Mouse (Mus musculus): ENCODE results near the gene Slit2. TPM values are rescaled to one million over a fixed set of nuclear protein-coding genes. Genes with fewer than 3 reads are reported as not detected.

Slit2 gene
- polyA plus RNA-seq, 1 experiment: 328 TPM

DNA sequence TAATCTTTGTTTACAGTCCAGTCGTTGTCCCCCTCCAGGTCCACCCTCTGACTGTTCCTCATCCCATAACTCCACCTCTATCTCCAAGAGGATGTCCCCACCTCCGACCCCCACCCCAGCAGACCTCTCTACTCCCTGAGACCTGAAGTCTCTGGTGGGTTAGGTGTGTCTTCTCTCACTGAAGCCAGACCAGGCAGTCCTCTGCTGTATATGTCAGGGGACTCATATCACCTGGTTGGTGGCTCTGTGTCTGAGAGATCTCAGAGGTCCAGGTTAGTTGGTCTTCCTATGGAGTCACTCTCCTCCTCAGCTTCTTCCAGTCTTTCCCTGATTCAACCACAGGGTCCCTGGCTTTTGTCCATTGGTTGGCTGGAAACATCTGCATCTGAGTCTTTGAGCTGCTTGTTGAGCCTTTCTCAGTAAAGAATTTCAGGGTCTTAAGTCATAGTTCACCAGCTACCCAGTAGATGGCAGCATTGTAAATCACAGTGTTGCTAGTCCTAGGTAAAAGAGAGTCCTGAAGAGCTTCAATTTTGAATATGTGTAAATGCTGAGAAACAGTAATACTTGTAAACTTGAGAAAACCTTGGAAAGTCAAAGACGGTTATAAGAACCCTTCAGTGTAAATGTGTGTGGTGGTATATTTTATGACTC is 143.0 kb downstream of the Slit2 start:
- Histone ChIP-seq H3K4me1 (ENCODE audit: control insufficient read depth, insufficient read depth, low read length) (no peaks in the 10 kb centered on the region), H3K27ac (ENCODE audit: insufficient read depth, low read length) (no peak overlapping the region), H3K4me3 (ENCODE audit: insufficient read depth, low read length) (no peak overlapping the region)
- TF ChIP-seq CTCF (IDR thresholded peaks at IDR 0.05; ENCODE audit: borderline replicate concordance, insufficient read depth, low read length) (no peak), POLR2A (IDR thresholded peaks at IDR 0.05; ENCODE audit: low read depth, low read length) (no peak)

GRCm38 (mm10) chr5:48129981-48130380 is 147.0 kb downstream of the Slit2 start:
- TF ChIP-seq CTCF (IDR thresholded peaks at IDR 0.05; ENCODE audit: borderline replicate concordance, insufficient read depth, low read length) (no peak), POLR2A (IDR thresholded peaks at IDR 0.05; ENCODE audit: low read depth, low read length) (no peak)
- H3K27ac ChIP-seq (ENCODE audit: insufficient read depth, low read length): no peak overlapping the region
- no peaks in the 10 kb centered on the region for H3K4me1 ChIP-seq (ENCODE audit: control insufficient read depth, insufficient read depth, low read length)
- H3K4me3 ChIP-seq (ENCODE audit: insufficient read depth, low read length): no peak overlapping the region

GRCm38 (mm10) chr5:48136571-48136970 is 153.6 kb downstream of the Slit2 start:
- Histone ChIP-seq H3K4me1 (ENCODE audit: control insufficient read depth, insufficient read depth, low read length) (peaks cover 8% of the 10 kb centered on the region), H3K27ac (ENCODE audit: insufficient read depth, low read length) (no peak overlapping the region), H3K4me3 (ENCODE audit: insufficient read depth, low read length) (no peak overlapping the region)
- TF ChIP-seq CTCF (IDR thresholded peaks at IDR 0.05; ENCODE audit: borderline replicate concordance, insufficient read depth, low read length): no peak
- no peak for TF ChIP-seq POLR2A (IDR thresholded peaks at IDR 0.05; ENCODE audit: low read depth, low read length)

DNA sequence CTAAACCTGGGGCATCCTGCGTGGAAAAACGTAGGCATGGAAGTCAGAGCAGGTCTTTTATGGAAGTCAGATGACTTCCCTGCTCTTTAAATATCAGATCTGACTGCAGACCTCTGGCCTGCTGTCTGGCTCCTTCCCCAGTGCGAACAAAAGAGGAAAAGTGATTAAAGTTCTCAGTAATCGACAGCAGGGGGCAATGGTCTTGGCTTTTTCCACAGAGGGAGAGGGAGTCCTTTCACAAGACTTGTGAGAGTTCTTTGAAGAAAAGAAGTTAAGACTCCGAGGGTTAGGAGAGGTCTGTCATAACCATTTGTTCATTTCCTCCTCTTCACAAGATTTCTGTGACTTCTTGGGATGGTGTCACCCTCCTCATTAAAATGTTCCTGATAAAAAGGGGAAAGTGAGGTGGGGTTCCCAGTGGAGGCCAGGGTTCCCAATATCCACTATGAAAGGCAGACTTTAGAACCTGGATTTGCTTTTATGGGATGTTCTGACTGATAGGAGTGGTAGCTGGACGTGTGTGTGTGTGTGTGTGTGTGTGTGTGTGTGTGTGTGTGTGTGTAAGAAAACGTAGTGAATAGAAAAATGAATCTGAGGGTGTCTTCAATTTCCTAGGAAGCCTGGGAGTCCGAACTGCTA is 156.0 kb downstream of the Slit2 start:
- Histone ChIP-seq H3K4me3 (ENCODE audit: insufficient read depth, low read length) (no peak overlapping the region), H3K27ac (ENCODE audit: insufficient read depth, low read length) (no peak overlapping the region), H3K4me1 (ENCODE audit: control insufficient read depth, insufficient read depth, low read length) (peaks cover 8% of the 10 kb centered on the region)
- TF ChIP-seq CTCF (IDR thresholded peaks at IDR 0.05; ENCODE audit: borderline replicate concordance, insufficient read depth, low read length): no peak
- TF ChIP-seq POLR2A (IDR thresholded peaks at IDR 0.05; ENCODE audit: low read depth, low read length): no peak

DNA sequence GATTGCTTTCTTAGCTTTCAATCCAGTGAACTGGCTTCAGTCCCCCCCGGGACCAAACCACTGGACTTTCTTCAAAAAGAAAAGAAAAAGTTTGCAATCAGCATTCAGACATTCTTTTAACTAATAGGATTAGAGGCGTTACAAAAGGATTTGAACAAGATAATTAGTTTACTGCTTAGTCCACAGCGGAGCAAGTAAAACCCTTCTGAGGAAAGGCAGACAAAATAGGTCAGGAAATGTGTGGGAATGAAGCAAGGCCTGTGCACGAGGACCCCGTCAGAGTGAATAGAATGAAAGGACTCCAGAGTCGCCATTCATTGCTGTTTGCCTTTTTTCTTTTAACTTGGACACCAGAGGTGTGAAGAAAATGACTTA is 156.5 kb downstream of the Slit2 start:
- Histone ChIP-seq H3K27ac (ENCODE audit: insufficient read depth, low read length) (no peak overlapping the region), H3K4me1 (ENCODE audit: control insufficient read depth, insufficient read depth, low read length) (peaks cover 8% of the 10 kb centered on the region), H3K4me3 (ENCODE audit: insufficient read depth, low read length) (no peak overlapping the region)
- TF ChIP-seq CTCF (IDR thresholded peaks at IDR 0.05; ENCODE audit: borderline replicate concordance, insufficient read depth, low read length): no peak
- TF ChIP-seq POLR2A (IDR thresholded peaks at IDR 0.05; ENCODE audit: low read depth, low read length): no peak

GRCm38 (mm10) chr5:48146082-48146481 is 163.1 kb downstream of the Slit2 start:
- TF ChIP-seq CTCF (IDR thresholded peaks at IDR 0.05; ENCODE audit: borderline replicate concordance, insufficient read depth, low read length): no peak
- TF ChIP-seq POLR2A (IDR thresholded peaks at IDR 0.05; ENCODE audit: low read depth, low read length): no peak
- H3K4me3 ChIP-seq (ENCODE audit: insufficient read depth, low read length): no peak overlapping the region
- H3K27ac ChIP-seq (ENCODE audit: insufficient read depth, low read length): no peak overlapping the region
- H3K4me1 ChIP-seq (ENCODE audit: control insufficient read depth, insufficient read depth, low read length): no peaks in the 10 kb centered on the region

DNA sequence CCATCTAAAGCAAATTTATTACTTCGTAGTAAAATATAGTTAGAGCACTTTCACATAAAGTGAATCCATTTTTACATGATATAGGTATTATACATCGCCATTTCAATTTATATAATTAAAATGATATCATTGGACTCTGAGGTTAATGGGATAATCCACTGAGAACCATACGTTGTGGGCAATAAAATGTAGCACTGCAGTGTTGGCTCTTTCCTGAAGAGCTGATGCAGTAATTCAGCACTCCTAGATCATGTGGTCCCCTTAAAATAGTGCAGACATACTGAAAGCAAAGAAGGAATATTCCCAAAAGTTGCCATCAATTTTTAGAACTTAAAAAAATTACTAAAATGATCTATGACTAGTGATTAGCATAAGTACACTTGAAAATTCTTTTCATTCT is 177.9 kb downstream of the Slit2 start:
- Histone ChIP-seq H3K4me1 (ENCODE audit: control insufficient read depth, insufficient read depth, low read length) (no peaks in the 10 kb centered on the region), H3K27ac (ENCODE audit: insufficient read depth, low read length) (no peak overlapping the region), H3K4me3 (ENCODE audit: insufficient read depth, low read length) (no peak overlapping the region)
- TF ChIP-seq CTCF (IDR thresholded peaks at IDR 0.05; ENCODE audit: borderline replicate concordance, insufficient read depth, low read length) (no peak), POLR2A (IDR thresholded peaks at IDR 0.05; ENCODE audit: low read depth, low read length) (no peak)

- Histone ChIP-seq H3K4me1 (ENCODE audit: control insufficient read depth, insufficient read depth, low read length) (no peaks in the 10 kb centered on the region), H3K4me3 (ENCODE audit: insufficient read depth, low read length) (no peak overlapping the region), H3K27ac (ENCODE audit: insufficient read depth, low read length) (no peak overlapping the region)
- no peak for TF ChIP-seq POLR2A (IDR thresholded peaks at IDR 0.05; ENCODE audit: low read depth, low read length)
These were observed 198.8 kb downstream of the Slit2 start for GRCm38 (mm10) chr5:48181646-48182302.

DNA sequence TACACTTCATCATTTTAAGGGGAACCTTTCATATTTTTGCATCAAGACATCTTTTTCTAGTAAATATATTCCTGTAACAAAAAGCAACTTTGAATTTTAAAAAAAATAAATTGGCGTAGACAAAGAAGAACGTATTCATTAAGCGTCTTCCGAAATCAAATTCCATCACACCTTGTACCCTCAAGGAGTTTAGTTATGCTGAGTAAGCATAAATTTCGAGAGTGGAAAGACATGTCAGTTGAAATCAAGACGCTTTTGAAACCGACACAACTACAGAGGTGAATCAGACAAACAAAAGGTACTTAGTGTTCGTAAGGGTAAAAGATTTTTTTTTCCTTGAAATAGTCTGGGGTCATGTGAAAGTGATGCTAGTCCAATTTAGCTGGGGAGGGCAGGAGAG is 201.4 kb downstream of the Slit2 start:
- no peak overlapping the region for H3K4me3 ChIP-seq (ENCODE audit: insufficient read depth, low read length)
- TF ChIP-seq POLR2A (IDR thresholded peaks at IDR 0.05; ENCODE audit: low read depth, low read length) (no peak), CTCF (IDR thresholded peaks at IDR 0.05; ENCODE audit: borderline replicate concordance, insufficient read depth, low read length) (no peak)
- no peak overlapping the region for H3K27ac ChIP-seq (ENCODE audit: insufficient read depth, low read length)
- no peaks in the 10 kb centered on the region for H3K4me1 ChIP-seq (ENCODE audit: control insufficient read depth, insufficient read depth, low read length)

GRCm38 (mm10) chr5:48187819-48188218 is 204.9 kb downstream of the Slit2 start:
- TF ChIP-seq POLR2A (IDR thresholded peaks at IDR 0.05; ENCODE audit: low read depth, low read length) (no peak), CTCF (IDR thresholded peaks at IDR 0.05; ENCODE audit: borderline replicate concordance, insufficient read depth, low read length) (no peak)
- no peaks in the 10 kb centered on the region for H3K4me1 ChIP-seq (ENCODE audit: control insufficient read depth, insufficient read depth, low read length)
- H3K27ac ChIP-seq (ENCODE audit: insufficient read depth, low read length): no peak overlapping the region
- H3K4me3 ChIP-seq (ENCODE audit: insufficient read depth, low read length): no peak overlapping the region
